Mouse (Mus musculus) bone marrow, adult 2 months (tissue): ENCODE results near the gene Prkrip1. TPM values are rescaled to one million over a fixed set of nuclear protein-coding genes. Genes with fewer than 3 reads are reported as not detected.
A peak's percentile ranks its signal among the peaks of the same experiment; 100 is the strongest.

Source experiments
- H3K27ac ChIP-seq: fragments of 200-500 bp; 2 replicates; pipeline ENCODE4 v1.5.1; 2012; ENCODE audit warnings: low read depth, mild to moderate bottlenecking, control low read depth, inconsistent platforms, low read length; ENCODE audit not compliant: control insufficient read depth, poor library complexity, insufficient read depth
- H3K4me1 ChIP-seq: fragments of 200-500 bp; 2 replicates; pipeline ENCODE4 v1.6.1; 2011; ENCODE audit warnings: low read length; ENCODE audit not compliant: control insufficient read depth, insufficient read depth
- H3K4me3 ChIP-seq: fragments of 200-500 bp; replicated peaks from 2 replicates; pipeline ENCODE3; 2011; ENCODE audit warnings: mild to moderate bottlenecking, low read depth, low read length, control low read depth; ENCODE audit not compliant: control insufficient read depth
- CTCF ChIP-seq: fragments of 200-500 bp; IDR thresholded peaks from 2 replicates; pipeline ENCODE4 v1.5.1; 2011; ENCODE audit warnings: low read length, control low read depth; ENCODE audit not compliant: control insufficient read depth, insufficient read depth
- POLR2A ChIP-seq: fragments of 200-500 bp; IDR thresholded peaks from 2 replicates; pipeline ENCODE4 v1.6.1; 2011; ENCODE audit warnings: low read depth, mild to moderate bottlenecking, control low read depth, low read length, borderline replicate concordance; ENCODE audit not compliant: control insufficient read depth
- WGBS: fragments of 180-500 bp; shearing (Covaris S2); methylation state at CpG from one replicate; pipeline ENCODE4 v1.1.7; 2018; 5-methylcytosine and 5-hydroxymethylcytosine counted together
- polyA plus RNA-seq: library from polyadenylated mRNA; stranded (reverse); fragments of >200 nt; gene quantifications from 2 replicates; pipeline ENCODE4 v1.2.4, GENCODE M21; 2011; ENCODE audit warnings: low replicate concordance; ENCODE audit not compliant: missing spikeins, insufficient read depth, insufficient read length

Gene Prkrip1
- polyA plus RNA-seq, 1 experiment: 47.7 TPM

DNA sequence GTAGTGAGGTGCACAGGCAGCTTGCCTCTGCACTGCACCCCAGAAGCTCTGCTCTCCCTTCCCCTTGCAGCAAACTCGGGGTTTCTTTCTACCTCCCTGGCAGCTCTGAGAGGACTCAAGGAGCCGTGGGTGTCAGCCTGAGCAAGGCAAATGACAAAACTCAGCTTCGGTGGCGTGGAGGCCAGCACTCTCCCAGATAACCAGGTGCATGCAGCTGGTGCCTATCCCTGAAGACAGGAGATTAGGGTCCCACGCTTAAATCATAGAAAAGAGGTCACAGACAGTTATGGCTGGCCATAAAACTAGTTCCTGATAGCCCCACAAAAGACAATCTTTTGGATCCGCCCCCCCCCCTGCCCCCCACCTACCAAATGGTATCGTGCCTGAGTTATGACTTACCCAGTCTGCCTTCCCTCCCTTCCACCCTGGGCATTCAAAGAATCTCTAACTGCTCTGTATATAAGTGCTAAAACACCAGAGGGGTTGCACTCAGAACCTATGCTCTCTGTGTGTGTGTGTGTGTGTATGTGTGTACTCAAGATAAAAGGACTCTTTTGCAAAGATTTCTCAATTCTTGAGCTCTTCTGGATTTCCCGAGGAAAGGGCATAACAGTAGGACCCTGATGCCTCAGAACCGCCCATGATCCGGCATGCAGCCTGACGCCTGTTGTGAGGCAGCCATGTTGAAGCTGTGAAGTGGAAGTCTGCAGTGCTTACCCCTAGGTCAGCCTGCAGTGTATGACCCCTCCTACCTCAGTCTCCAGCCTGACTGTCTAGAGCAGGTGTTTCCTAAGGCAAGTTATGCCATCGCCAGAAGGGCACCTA, 53.9 kb downstream of the Prkrip1 start:
- no peak for TF ChIP-seq CTCF
- no peak for TF ChIP-seq POLR2A
- H3K4me1 ChIP-seq: peaks cover 16% of the 10 kb centered on the region
- no peak overlapping the region for H3K4me3 ChIP-seq
- 45% methylated on average over 12 of the region's 12 CpGs for WGBS
- no peak overlapping the region; the same call in 1 of the 2 replicates for H3K27ac ChIP-seq

DNA sequence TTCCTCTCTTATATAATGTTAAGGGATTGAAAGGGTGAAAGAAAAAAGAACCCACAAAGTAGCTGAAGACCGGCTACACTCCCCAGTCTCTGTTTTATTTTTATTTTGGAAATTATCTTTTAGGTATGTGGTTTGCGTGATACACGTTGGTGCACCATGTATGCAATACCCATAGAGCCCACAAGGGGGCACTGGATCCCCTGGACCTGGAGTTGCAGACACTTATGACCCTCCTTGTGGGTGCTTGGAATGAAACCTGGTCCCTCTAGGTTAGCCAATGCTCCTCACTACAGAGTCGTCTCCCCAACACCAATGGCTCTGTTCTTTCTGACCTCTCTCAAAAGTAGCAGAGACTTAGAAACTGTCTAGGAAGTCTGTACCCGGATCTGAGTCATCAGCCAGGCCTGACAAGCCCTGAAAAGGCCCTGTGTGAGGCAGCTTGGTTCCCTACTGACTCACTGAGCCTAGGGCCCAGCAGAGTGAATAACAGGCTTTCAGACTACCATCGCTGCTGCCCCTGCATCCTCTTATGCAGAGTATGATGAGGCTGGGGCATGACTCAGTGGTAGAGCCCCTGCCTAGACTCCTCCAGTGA, 55.5 kb downstream of the Prkrip1 start:
- H3K4me1 ChIP-seq: peaks cover 12% of the 10 kb centered on the region
- TF ChIP-seq CTCF (peak; percentile 41; the same call in 1 of the 2 replicates), POLR2A (no peak)
- WGBS: 87% methylated on average over 6 of the region's 6 CpGs
- no peak overlapping the region for H3K4me3 ChIP-seq
- no peak overlapping the region for H3K27ac ChIP-seq

DNA sequence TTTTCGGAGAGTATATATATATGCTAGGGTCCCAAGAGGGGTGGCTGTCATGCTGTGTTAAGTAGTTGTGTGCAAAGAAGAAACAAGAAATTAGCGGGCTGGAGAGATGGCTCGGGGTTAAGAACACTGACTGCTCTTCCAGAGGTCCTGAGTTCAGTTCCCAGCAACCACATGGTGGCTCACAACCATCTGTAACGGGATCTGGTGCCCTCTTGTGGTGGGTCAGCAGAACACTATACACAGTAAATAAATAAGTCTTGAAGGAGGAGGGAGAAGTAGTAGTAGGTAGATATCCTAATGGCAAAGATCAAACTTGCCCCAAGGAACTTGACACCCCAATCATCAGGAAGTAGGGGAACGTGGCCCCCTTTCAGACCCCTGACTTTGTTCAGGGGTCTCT, 56.0 kb downstream of the Prkrip1 start:
- H3K4me1 ChIP-seq: peaks cover 10% of the 10 kb centered on the region
- 86% methylated on average over 5 of the region's 5 CpGs for WGBS
- no peak overlapping the region for H3K27ac ChIP-seq
- TF ChIP-seq CTCF (peak; percentile 33; the same call in 1 of the 2 replicates), POLR2A (no peak)
- H3K4me3 ChIP-seq: no peak overlapping the region

DNA sequence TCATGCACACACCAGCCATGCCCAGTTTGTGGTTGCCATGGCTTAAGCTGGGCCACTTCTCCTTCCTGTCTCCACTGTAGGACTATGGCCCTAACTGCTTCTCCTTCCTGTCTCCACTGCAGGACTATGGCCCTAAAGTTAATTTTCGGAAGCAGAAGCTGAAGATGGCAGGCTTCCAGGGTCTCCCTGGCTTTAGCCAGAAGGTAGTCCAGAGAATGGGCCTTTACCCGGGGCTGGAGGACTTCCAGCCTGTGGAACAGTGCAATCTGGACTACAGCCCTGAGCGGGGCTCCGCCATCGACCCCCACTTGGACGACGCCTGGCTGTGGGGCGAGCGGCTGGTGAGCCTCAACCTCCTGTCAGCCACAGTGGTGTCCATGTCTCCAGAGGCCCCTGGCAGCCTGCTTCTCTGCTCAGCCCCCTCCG, 58.7 kb downstream of the Prkrip1 start:
- 60% methylated on average over 10 of the region's 10 CpGs for WGBS
- H3K4me1 ChIP-seq: peaks cover 5% of the 10 kb centered on the region
- peak overlapping the region; percentile 5 for H3K4me3 ChIP-seq
- peak overlapping the region; percentile 94 for H3K27ac ChIP-seq
- no peak for TF ChIP-seq POLR2A
- no peak for TF ChIP-seq CTCF

DNA sequence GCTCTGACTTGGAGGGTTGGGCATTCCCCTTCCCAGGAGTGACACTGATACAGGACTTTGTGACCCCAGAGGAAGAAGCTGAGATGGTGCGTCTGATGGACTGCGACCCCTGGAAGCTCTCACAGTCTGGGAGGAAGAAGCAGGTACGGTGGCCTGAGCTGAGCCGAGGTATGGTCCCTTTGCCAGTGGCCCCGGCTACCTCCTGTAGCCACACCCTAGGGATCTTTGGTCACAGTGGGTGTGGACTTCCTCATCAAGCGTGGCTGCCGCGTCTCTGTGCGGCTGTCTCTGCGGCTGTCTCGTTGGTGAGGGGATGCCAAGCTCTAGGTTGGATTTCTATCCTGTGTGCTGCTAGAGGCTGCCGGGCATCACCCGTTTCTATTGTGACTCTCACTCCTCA, 59.4 kb downstream of the Prkrip1 start:
- H3K27ac ChIP-seq: peak overlapping the region; percentile 94
- H3K4me3 ChIP-seq: no peak overlapping the region
- no peak for TF ChIP-seq CTCF
- TF ChIP-seq POLR2A: peak; percentile 28; the same call in 1 of the 2 replicates
- peaks cover 4% of the 10 kb centered on the region for H3K4me1 ChIP-seq
- WGBS: 46% methylated on average over 13 of the region's 13 CpGs

DNA sequence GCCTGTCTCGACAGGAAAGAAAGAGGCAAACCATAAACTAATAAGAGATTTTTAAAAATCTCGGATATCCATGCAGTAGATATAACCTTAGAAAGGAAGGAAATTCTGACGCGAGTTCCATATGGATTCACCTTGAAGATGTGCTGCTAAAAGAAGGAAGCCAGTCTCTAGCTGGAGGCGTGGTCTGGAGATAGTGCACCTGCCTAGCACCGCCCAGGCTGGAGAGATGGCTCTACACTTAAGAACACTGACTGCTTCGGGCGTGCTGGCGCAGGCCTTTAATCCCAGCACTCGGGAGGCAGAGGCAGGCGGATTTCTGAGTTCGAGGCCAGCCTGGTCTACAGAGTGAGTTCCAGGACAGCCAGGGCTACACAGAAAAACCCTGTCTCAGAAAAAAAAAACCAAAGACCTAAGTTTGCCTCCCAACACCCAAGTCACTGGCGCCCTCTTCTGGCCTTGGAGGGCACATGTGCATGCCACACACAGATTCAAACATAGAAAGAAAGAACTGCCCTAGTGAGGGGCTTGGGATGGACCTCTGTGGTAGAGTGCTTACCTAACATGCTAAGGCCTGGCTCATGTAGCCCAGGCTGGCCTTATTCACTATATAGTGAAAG, 61.0 kb downstream of the Prkrip1 start:
- peak; percentile 85 for TF ChIP-seq CTCF
- TF ChIP-seq POLR2A: no peak
- Histone ChIP-seq H3K4me1 (peaks cover 4% of the 10 kb centered on the region), H3K27ac (no peak overlapping the region), H3K4me3 (no peak overlapping the region)
- WGBS: 54% methylated on average over 13 of the region's 13 CpGs

DNA sequence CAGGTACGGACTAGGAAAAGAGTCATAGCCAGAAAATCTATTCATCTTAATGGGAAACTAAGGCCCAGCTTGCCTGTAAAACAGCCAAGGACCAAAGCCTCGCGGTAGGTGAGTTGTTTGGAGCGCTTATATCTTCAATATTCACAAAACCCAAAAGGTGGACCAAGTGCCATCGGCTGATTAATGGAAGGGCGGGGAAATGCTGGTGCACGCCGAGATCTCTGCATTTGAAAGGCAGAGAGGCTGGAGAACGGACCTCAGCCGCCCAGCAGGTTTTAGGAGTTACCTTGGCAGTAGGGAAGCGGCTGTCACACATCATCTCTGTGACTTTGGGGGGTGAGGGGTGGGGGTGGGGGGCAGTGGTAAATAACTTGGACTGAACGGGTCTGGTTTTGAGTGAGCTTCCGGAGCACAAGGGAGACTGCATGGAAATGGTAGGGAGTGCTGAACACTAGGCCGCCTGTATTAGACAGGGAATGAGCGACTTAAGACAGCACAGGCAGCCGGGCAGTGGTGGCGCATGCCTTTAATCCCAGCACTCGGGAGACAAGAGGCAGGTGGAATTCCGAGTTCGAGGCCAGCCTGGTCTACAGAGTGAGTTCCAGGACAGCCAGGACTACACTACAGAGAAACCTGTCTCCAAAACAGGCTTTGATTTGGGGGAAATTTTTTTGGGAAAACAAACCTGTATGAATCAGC, 62.3 kb downstream of the Prkrip1 start:
- Histone ChIP-seq H3K27ac (peak overlapping the region; percentile 72), H3K4me3 (peak overlapping the region; percentile 82), H3K4me1 (peaks cover 4% of the 10 kb centered on the region)
- WGBS: 3% methylated on average over 20 of the region's 20 CpGs
- TF ChIP-seq POLR2A: no peak
- no peak for TF ChIP-seq CTCF

DNA sequence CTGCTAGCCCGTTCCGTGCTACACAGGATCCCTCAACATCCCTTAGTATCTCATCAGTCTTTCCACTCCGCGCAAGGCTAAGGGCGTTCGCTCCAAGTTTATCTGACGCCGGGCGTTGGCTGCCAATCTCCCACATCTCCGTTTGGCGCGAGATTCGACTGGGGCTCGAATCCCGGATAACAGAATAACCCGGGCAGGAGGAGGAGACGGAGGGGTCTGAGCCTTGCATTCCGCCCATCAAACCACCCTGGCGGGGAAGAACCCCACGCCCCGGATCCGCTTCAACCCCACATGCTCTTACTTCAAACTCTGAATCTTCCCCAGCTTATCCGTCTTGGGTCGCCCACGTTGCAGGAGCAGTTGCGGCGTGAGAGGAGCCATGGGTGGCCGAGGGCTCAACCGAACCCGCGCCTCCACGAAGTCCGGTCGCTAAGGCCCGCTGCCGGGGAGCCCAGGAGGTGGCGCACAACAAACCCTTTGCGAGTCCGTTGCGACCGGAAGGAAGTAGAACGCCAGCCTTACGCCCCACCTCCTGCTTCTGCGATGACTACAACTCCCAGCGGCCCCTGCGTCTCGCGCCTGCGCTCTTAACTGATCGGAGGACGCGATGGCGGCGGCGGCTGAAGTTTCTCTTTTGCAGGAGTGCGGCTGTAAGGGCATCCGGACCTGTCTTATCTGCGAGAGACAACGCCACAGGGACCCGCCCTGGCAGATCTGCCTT, 63.0 kb downstream of the Prkrip1 start, which contains the start of the genes Lrwd1 and Alkbh4:
Lrwd1 (minus strand) TSS at position 504 of the 721 bp plus-strand sequence.
Alkbh4 (plus strand) TSS at position 576 of the 721 bp plus-strand sequence.
- under 1% methylated on average over 60 of the region's 60 CpGs for WGBS
- H3K4me1 ChIP-seq: peaks cover 4% of the 10 kb centered on the region

More for the DNA sequence above, 63.0 kb downstream of the Prkrip1 start, which contains the start of the genes Lrwd1 and Alkbh4:
- Histone ChIP-seq H3K4me3 (peak within 1 kb of the TSS; percentile 82), H3K27ac (peak within 1 kb of the TSS; percentile 83)
- TF ChIP-seq POLR2A: peak; percentile 71; the same call in 1 of the 2 replicates
- peak; percentile 68 for TF ChIP-seq CTCF

Other genes starting within 250 kb of the Prkrip1 start
- gene Ssc4d, start 224.4 kb downstream of the Prkrip1 start, polyA plus RNA-seq: 1.1 and 4.0 TPM in 2 replicates
- gene Zp3, start 218.9 kb downstream of the Prkrip1 start, polyA plus RNA-seq: not detected in 2 replicates
- gene Dtx2, start 204.2 kb downstream of the Prkrip1 start, polyA plus RNA-seq: 6.9 and 9.3 TPM in 2 replicates
- gene Upk3b, start 160.5 kb downstream of the Prkrip1 start, polyA plus RNA-seq: not detected in 2 replicates
- not detected in 2 replicates for gene Upk3bl, start 144.5 kb downstream of the Prkrip1 start, polyA plus RNA-seq
- gene Rasa4, start 115.0 kb downstream of the Prkrip1 start, polyA plus RNA-seq: 16.7 and 31.3 TPM in 2 replicates
- gene Polr2j, start 82.3 kb downstream of the Prkrip1 start, polyA plus RNA-seq: 54.8 and 82.1 TPM in 2 replicates
- 41.9 and 61.5 TPM in 2 replicates for gene Lrwd1, start 62.9 kb downstream of the Prkrip1 start, polyA plus RNA-seq
- gene Alkbh4, start 62.8 kb downstream of the Prkrip1 start, polyA plus RNA-seq: 8.8 and 14.2 TPM in 2 replicates
- gene Orai2, start 28.2 kb downstream of the Prkrip1 start, polyA plus RNA-seq: 13.1 and 33.3 TPM in 2 replicates
- gene Sh2b2, start 47.6 kb upstream of the Prkrip1 start, polyA plus RNA-seq: 5.1 and 6.3 TPM in 2 replicates